Mouse (Mus musculus): ENCODE data around the gene Eef1g. TPM values are rescaled to one million over a fixed set of nuclear protein-coding genes. Genes with fewer than 3 reads are reported as not detected.

Eef1g gene
- polyA plus RNA-seq, 1 experiment = 896 TPM

DNA sequence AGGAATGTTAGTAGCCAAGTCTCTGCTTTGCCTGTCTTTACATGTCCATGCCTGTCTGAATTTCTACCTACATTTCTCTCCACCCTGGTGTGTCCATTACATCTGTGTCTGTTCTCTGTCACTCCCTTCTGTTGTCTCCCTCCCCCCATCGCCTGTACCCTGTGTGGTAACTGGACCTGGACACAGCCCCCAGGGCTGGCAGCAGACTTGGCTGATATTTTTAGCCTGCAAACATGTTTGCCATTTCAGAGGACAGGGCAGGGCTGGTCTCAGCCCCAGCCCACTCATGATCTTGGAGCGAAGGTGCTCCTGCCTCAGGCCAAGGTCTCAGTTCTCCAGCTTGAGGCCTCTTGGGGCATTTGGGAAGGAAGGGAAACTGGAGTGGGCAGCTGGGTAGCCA lies 21.0 kb downstream of the Eef1g start:
- Histone ChIP-seq H3K4me2 (ENCODE audit: low read depth) (peak overlapping the region; percentile 84), H3K79me2 (ENCODE audit: control insufficient read depth, insufficient read depth) (peaks cover 40% of the 10 kb centered on the region), H3ac (ENCODE audit: control insufficient read depth, insufficient read length) (no peak overlapping the region), H3K27me3 (ENCODE audit: control insufficient read depth, insufficient read depth, insufficient read length) (no peaks in the 10 kb centered on the region), H3K4me3 (peak overlapping the region; percentile 92), H3K36me3 (ENCODE audit: control insufficient read depth, insufficient read depth) (no peaks in the 10 kb centered on the region)
- no peak for TF ChIP-seq USF1 (IDR thresholded peaks at IDR 0.05; ENCODE audit: low read depth)
- TF ChIP-seq CEBPB (IDR thresholded peaks at IDR 0.05; ENCODE audit: insufficient read depth, poor library complexity, severe bottlenecking) = no peak
- TF ChIP-seq MYOG (IDR thresholded peaks at IDR 0.05; ENCODE audit: control insufficient read depth in 1 of 3, insufficient read depth in 1 of 3, insufficient read length in 2 of 3, low read depth in 2 of 3) = peak in 1 of 3 experiments; percentile 25

DNA sequence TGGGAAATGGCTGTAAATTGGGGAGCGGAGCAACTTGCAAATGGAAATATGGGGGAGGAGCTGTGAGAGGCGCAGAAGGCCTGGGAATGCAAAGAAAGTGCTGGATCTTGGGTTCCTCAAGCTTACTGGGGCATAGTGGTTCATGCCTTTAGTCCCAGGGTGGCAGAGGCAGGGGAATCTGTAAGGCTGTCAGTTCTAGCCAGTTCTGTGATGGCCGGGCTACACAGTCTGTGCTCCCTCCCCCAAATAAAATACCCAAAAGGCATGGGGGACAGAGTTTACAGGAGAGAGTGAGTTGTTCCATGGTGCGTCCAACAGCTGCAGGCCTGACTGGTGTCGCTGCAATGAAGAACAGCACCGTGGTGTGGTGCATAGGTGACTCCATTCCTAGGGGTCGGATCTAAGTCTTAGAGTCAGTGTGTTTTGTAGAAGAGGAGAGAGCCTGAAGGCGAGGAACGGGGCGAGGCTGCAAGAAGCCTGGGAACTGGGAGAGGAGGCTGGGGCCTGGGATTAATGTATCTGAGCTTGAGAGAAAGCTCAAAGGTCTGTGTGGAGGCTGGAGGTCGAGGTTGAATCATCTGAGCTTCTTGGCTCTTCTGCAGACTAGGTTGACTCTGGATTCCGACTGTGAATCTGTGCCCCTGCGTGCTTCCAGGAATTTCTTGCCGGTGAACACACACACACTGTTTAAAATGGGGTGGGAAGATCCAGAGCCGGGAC lies 21.7 kb downstream of the Eef1g start:
- Histone ChIP-seq H3K4me3 (peak overlapping the region; percentile 92), H3K27me3 (ENCODE audit: control insufficient read depth, insufficient read depth, insufficient read length) (no peaks in the 10 kb centered on the region), H3K4me2 (ENCODE audit: low read depth) (peak overlapping the region; percentile 84), H3ac (ENCODE audit: control insufficient read depth, insufficient read length) (peak overlapping the region; percentile 71), H3K36me3 (ENCODE audit: control insufficient read depth, insufficient read depth) (no peaks in the 10 kb centered on the region), H3K79me2 (ENCODE audit: control insufficient read depth, insufficient read depth) (peaks cover 47% of the 10 kb centered on the region)
- TF ChIP-seq MYOD1 (IDR thresholded peaks at IDR 0.05; ENCODE audit: control insufficient read depth in 1 of 3, insufficient read length in 2 of 3, low read depth in 2 of 3) (no peak), TCF12 (IDR thresholded peaks at IDR 0.05; ENCODE audit: insufficient read depth, poor library complexity, severe bottlenecking) (no peak), SRF (IDR thresholded peaks at IDR 0.05; ENCODE audit: control insufficient read depth, insufficient read length, low read depth) (no peak), E2F4 (IDR thresholded peaks at IDR 0.05; ENCODE audit: insufficient read depth) (no peak), USF1 (IDR thresholded peaks at IDR 0.05; ENCODE audit: low read depth) (no peak), POLR2A (IDR thresholded peaks at IDR 0.05; ENCODE audit: insufficient read length, low read depth) (no peak), MYOG (IDR thresholded peaks at IDR 0.05; ENCODE audit: control insufficient read depth in 1 of 3, insufficient read depth in 1 of 3, insufficient read length in 2 of 3, low read depth in 2 of 3) (no peak), POLR2AphosphoS2 (IDR thresholded peaks at IDR 0.05; ENCODE audit: insufficient read length, low read depth) (no peak), CEBPB (IDR thresholded peaks at IDR 0.05; ENCODE audit: insufficient read depth, poor library complexity, severe bottlenecking) (no peak), MAX (IDR thresholded peaks at IDR 0.05; ENCODE audit: low read depth) (no peak), TCF3 (IDR thresholded peaks at IDR 0.05; ENCODE audit: insufficient read length, low read depth) (no peak), REST (IDR thresholded peaks at IDR 0.05; ENCODE audit: insufficient read depth, insufficient read length) (no peak)

DNA sequence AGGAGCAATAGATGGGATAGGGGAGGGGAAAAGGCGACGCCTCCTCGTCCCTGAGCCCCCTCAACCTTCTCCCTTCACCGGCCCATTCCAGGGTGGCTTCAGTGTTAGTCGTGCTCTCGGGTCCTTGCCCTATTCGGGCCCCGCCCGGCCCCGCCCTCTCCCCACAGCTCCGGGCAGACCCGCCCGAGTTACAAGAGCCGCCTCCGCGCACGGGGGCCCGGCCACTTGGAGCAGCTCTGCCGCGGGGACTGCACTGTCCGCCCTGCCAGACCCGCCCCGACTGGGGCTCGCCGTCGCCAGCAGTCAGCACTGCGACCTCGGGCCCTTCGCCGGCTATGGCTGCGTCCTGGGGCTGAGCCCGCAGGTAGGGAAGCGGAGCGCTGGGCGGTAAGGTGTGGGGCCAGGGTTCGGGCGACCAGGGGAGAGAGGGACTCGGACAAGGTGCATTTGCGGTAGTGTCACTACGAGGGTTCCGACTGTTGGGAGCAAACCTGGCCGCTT lies 22.3 kb downstream of the Eef1g start, which contains the start of gene Ahnak:
Gene Ahnak (plus strand): TSS at position 219 of the 501 bp plus-strand sequence.
- Histone ChIP-seq H3K79me2 (ENCODE audit: control insufficient read depth, insufficient read depth) (peaks cover 53% of the 10 kb centered on the region), H3ac (ENCODE audit: control insufficient read depth, insufficient read length) (peak within 1 kb of the TSS; percentile 71), H3K4me3 (peak within 1 kb of the TSS; percentile 92), H3K27me3 (ENCODE audit: control insufficient read depth, insufficient read depth, insufficient read length) (no peaks in the 10 kb centered on the region), H3K36me3 (ENCODE audit: control insufficient read depth, insufficient read depth) (no peaks in the 10 kb centered on the region), H3K4me2 (ENCODE audit: low read depth) (peak within 1 kb of the TSS; percentile 84)
- peak in 1 of 3 experiments; percentile 26 for TF ChIP-seq MYOD1 (IDR thresholded peaks at IDR 0.05; ENCODE audit: control insufficient read depth in 1 of 3, insufficient read length in 2 of 3, low read depth in 2 of 3)
- no peak for TF ChIP-seq SRF (IDR thresholded peaks at IDR 0.05; ENCODE audit: control insufficient read depth, insufficient read length, low read depth)
- TF ChIP-seq MYOG (IDR thresholded peaks at IDR 0.05; ENCODE audit: control insufficient read depth in 1 of 3, insufficient read depth in 1 of 3, insufficient read length in 2 of 3, low read depth in 2 of 3) = peak in 1 of 3 experiments; percentile 40
- peak; percentile 99 for TF ChIP-seq POLR2A (IDR thresholded peaks at IDR 0.05; ENCODE audit: insufficient read length, low read depth)
- TF ChIP-seq REST (IDR thresholded peaks at IDR 0.05; ENCODE audit: insufficient read depth, insufficient read length) = no peak
- peak; percentile 100 for TF ChIP-seq POLR2AphosphoS2 (IDR thresholded peaks at IDR 0.05; ENCODE audit: insufficient read length, low read depth)
- no peak for TF ChIP-seq TCF3 (IDR thresholded peaks at IDR 0.05; ENCODE audit: insufficient read length, low read depth)
- no peak for TF ChIP-seq CEBPB (IDR thresholded peaks at IDR 0.05; ENCODE audit: insufficient read depth, poor library complexity, severe bottlenecking)
- no peak for TF ChIP-seq MAX (IDR thresholded peaks at IDR 0.05; ENCODE audit: low read depth)
- no peak for TF ChIP-seq E2F4 (IDR thresholded peaks at IDR 0.05; ENCODE audit: insufficient read depth)
- no peak for TF ChIP-seq USF1 (IDR thresholded peaks at IDR 0.05; ENCODE audit: low read depth)
- no peak for TF ChIP-seq TCF12 (IDR thresholded peaks at IDR 0.05; ENCODE audit: insufficient read depth, poor library complexity, severe bottlenecking)

DNA sequence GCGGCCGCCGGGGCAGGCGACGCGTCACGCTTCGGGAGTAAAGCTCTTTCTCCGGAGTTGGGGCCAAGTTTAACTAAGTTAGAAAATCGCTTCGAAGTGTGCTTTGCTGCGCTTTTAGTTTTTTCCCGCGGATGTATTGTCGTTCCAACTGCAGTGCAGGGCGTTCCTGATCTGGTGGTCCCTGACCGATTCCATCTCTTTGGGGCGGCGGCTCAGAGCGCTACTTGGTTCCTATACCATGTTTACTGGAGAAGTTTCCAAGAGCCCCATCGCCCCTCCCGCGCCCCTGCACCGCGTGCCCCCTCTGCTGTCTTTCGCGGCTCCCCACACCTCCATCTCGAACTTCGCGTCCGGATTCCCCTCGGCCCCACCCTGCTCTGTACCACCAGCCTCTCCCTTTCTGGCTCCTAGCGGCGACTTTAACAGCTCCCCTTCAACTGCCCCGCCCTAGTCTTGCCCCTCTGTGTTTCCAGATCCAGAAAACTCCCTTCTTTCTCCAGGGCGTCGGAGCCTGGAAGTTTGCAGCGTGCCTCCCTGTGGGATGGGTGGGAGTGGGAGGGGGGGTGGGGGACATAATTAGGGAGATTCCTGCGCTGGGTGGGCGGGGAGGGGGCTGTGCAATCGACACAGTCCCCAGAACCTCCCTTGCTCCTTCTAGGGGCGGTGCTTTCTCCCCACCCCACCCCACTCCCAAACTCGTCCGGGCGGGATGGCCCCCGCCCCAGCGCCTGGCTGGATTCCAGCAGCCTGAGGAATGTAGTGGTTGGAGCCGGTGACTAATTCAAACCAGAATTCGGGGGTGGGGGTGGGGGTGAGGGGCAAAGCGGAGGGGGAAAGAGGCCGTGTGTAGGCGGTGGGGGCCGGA lies 23.0 kb downstream of the Eef1g start:
- Histone ChIP-seq H3K27me3 (ENCODE audit: control insufficient read depth, insufficient read depth, insufficient read length) (no peaks in the 10 kb centered on the region), H3K79me2 (ENCODE audit: control insufficient read depth, insufficient read depth) (peaks cover 60% of the 10 kb centered on the region), H3K4me3 (peak overlapping the region; percentile 92), H3K4me2 (ENCODE audit: low read depth) (no peak overlapping the region), H3ac (ENCODE audit: control insufficient read depth, insufficient read length) (peak overlapping the region; percentile 71), H3K36me3 (ENCODE audit: control insufficient read depth, insufficient read depth) (no peaks in the 10 kb centered on the region)
- TF ChIP-seq TCF12 (IDR thresholded peaks at IDR 0.05; ENCODE audit: insufficient read depth, poor library complexity, severe bottlenecking) = no peak
- TF ChIP-seq MYOD1 (IDR thresholded peaks at IDR 0.05; ENCODE audit: control insufficient read depth in 1 of 3, insufficient read length in 2 of 3, low read depth in 2 of 3) = no peak
- TF ChIP-seq POLR2A (IDR thresholded peaks at IDR 0.05; ENCODE audit: insufficient read length, low read depth) = peak; percentile 48
- no peak for TF ChIP-seq MAX (IDR thresholded peaks at IDR 0.05; ENCODE audit: low read depth)
- TF ChIP-seq CEBPB (IDR thresholded peaks at IDR 0.05; ENCODE audit: insufficient read depth, poor library complexity, severe bottlenecking) = no peak
- peak in 1 of 3 experiments; percentile 16 for TF ChIP-seq MYOG (IDR thresholded peaks at IDR 0.05; ENCODE audit: control insufficient read depth in 1 of 3, insufficient read depth in 1 of 3, insufficient read length in 2 of 3, low read depth in 2 of 3)
- no peak for TF ChIP-seq TCF3 (IDR thresholded peaks at IDR 0.05; ENCODE audit: insufficient read length, low read depth)

All from myocyte (in vitro differentiated cells).